Mouse (Mus musculus) kidney, embryonic 15.5 days (tissue): ENCODE results near the gene E330009J07Rik. TPM values are rescaled to one million over a fixed set of nuclear protein-coding genes. Genes with fewer than 3 reads are reported as not detected.
A peak's percentile ranks its signal among the peaks of the same experiment; 100 is the strongest.

Source experiments
- ATAC-seq: fragments of 200-750 bp; cut with Nextera tagmentation; replicated peaks from 2 replicates; pipeline ENCODE4 v1.8.0; 2017; ENCODE audit warnings: moderate TSS enrichment; ENCODE audit not compliant: low FRiP score
- H3K27ac ChIP-seq: fragments of 300-500 bp; sonication (generic); 2 replicates; pipeline ENCODE4 v1.5.1; 2015; ENCODE audit warnings: mild to moderate bottlenecking, inconsistent platforms
- H3K27me3 ChIP-seq: fragments of 300-500 bp; sonication (generic); 2 replicates; pipeline ENCODE4 v1.6.1; 2015; ENCODE audit warnings: inconsistent platforms
- H3K36me3 ChIP-seq: fragments of 300-500 bp; sonication (generic); 2 replicates; pipeline ENCODE4 v1.6.1; 2015; ENCODE audit warnings: inconsistent platforms
- H3K4me1 ChIP-seq: fragments of 300-500 bp; sonication (generic); 2 replicates; pipeline ENCODE4 v1.6.1; 2015; ENCODE audit warnings: inconsistent platforms
- H3K4me2 ChIP-seq: fragments of 300-500 bp; sonication (generic); 2 replicates; pipeline ENCODE4 v1.6.1; 2015; ENCODE audit warnings: moderate library complexity, mild to moderate bottlenecking, inconsistent platforms
- H3K4me3 ChIP-seq: fragments of 300-500 bp; sonication (generic); replicated peaks from 2 replicates; pipeline ENCODE4 v1.5.1; 2015; ENCODE audit warnings: mild to moderate bottlenecking, inconsistent platforms
- H3K9ac ChIP-seq: fragments of 300-500 bp; sonication (generic); 2 replicates; pipeline ENCODE4 v1.6.1; 2015; ENCODE audit warnings: mild to moderate bottlenecking, inconsistent platforms
- H3K9me3 ChIP-seq: fragments of 300-500 bp; sonication (generic); replicated peaks from 2 replicates; pipeline ENCODE4 v1.6.1; 2016; ENCODE audit warnings: inconsistent platforms
- WGBS: fragments of 180-500 bp; shearing (Covaris S2); methylation state at CpG from one replicate; pipeline ENCODE4 v1.1.7; 2015; ENCODE audit warnings: mixed read lengths; 5-methylcytosine and 5-hydroxymethylcytosine counted together
- polyA plus RNA-seq: library from polyadenylated mRNA; unstranded; fragments of >200 nt; fragmentation: Nextera tagmentation; extraction: Ambion mirVana; gene quantifications from 2 replicates; pipeline ENCODE4 v1.2.1, GENCODE M21; 2015

Gene E330009J07Rik
- 10.7 and 14.8 TPM in 2 replicates for polyA plus RNA-seq

GRCm38 (mm10) chr6:40436047-40436483, at the start of gene E330009J07Rik:
Gene E330009J07Rik, minus strand, starts transcription at chr6:40436135.
- ATAC-seq: peak; percentile 95
- H3K9me3 ChIP-seq: no peaks in the 10 kb centered on the region
- peaks cover 22% of the 10 kb centered on the region for H3K4me1 ChIP-seq
- peak within 1 kb of the TSS; percentile 90 for H3K4me2 ChIP-seq
- no peaks in the 10 kb centered on the region for H3K36me3 ChIP-seq
- 1% methylated on average over 38 of the region's 38 CpGs for WGBS
- peaks cover 20% of the 10 kb centered on the region; the same call in 1 of the 2 replicates for H3K27me3 ChIP-seq
- peak within 1 kb of the TSS; percentile 88 for H3K4me3 ChIP-seq
- peak within 1 kb of the TSS; percentile 74 for H3K9ac ChIP-seq
- H3K27ac ChIP-seq: peak within 1 kb of the TSS; percentile 79

GRCm38 (mm10) chr6:40482318-40482717, 46.4 kb upstream of the E330009J07Rik start:
- H3K9me3 ChIP-seq: no peaks in the 10 kb centered on the region; the same call in 1 of the 2 replicates
- H3K4me3 ChIP-seq: no peak overlapping the region
- WGBS: 91% methylated on average over 5 of the region's 5 CpGs
- H3K4me2 ChIP-seq: no peak overlapping the region
- H3K36me3 ChIP-seq: peaks cover 65% of the 10 kb centered on the region
- H3K9ac ChIP-seq: no peak overlapping the region
- H3K27ac ChIP-seq: no peak overlapping the region
- ATAC-seq: no peak
- no peaks in the 10 kb centered on the region for H3K27me3 ChIP-seq
- H3K4me1 ChIP-seq: no peaks in the 10 kb centered on the region

GRCm38 (mm10) chr6:40479705-40480104, 43.8 kb upstream of the E330009J07Rik start:
- WGBS: 87% methylated on average over 1 of the region's 1 CpGs
- no peak for ATAC-seq
- Histone ChIP-seq H3K27ac (no peak overlapping the region), H3K9ac (no peak overlapping the region), H3K4me2 (no peak overlapping the region), H3K36me3 (peaks cover 78% of the 10 kb centered on the region), H3K4me3 (no peak overlapping the region), H3K27me3 (no peaks in the 10 kb centered on the region), H3K9me3 (no peaks in the 10 kb centered on the region), H3K4me1 (no peaks in the 10 kb centered on the region)

- Histone ChIP-seq H3K9me3 (no peaks in the 10 kb centered on the region), H3K4me2 (no peak overlapping the region), H3K27me3 (no peaks in the 10 kb centered on the region), H3K4me3 (no peak overlapping the region), H3K9ac (no peak overlapping the region), H3K27ac (no peak overlapping the region), H3K4me1 (peaks cover 9% of the 10 kb centered on the region), H3K36me3 (peaks cover 64% of the 10 kb centered on the region)
- ATAC-seq: no peak
- WGBS: 78% methylated on average over 4 of the region's 4 CpGs
These were observed 40.2 kb upstream of the E330009J07Rik start for GRCm38 (mm10) chr6:40476132-40476531.

GRCm38 (mm10) chr6:40471720-40472010, 35.7 kb upstream of the E330009J07Rik start:
- Histone ChIP-seq H3K4me2 (peak overlapping the region; percentile 68), H3K36me3 (peaks cover 34% of the 10 kb centered on the region), H3K9ac (peak overlapping the region; percentile 91), H3K9me3 (no peaks in the 10 kb centered on the region), H3K4me1 (peaks cover 11% of the 10 kb centered on the region), H3K27me3 (0 out of 2 replicates have a peak, but pooled peaks cover 3% of the 10 kb centered on the region), H3K4me3 (peak overlapping the region; percentile 83), H3K27ac (peak overlapping the region; percentile 98)
- WGBS: 0% methylated on average over 7 of the region's 7 CpGs
- no peak for ATAC-seq

GRCm38 (mm10) chr6:40470916-40471719, 35.2 kb upstream of the E330009J07Rik start, which contains the start of gene Ssbp1:
Gene Ssbp1, plus strand, starts transcription at chr6:40471352.
- peaks cover 11% of the 10 kb centered on the region for H3K4me1 ChIP-seq
- peak; percentile 98 for ATAC-seq
- peak within 1 kb of the TSS; percentile 91 for H3K9ac ChIP-seq
- peaks cover 3% of the 10 kb centered on the region; the same call in 1 of the 2 replicates for H3K27me3 ChIP-seq
- no peaks in the 10 kb centered on the region for H3K9me3 ChIP-seq
- peaks cover 29% of the 10 kb centered on the region for H3K36me3 ChIP-seq
- H3K4me2 ChIP-seq: peak within 1 kb of the TSS; percentile 68
- peak within 1 kb of the TSS; percentile 98 for H3K27ac ChIP-seq
- 1% methylated on average over 54 of the region's 54 CpGs for WGBS
- peak within 1 kb of the TSS; percentile 83 for H3K4me3 ChIP-seq

- 55% methylated on average over 6 of the region's 6 CpGs for WGBS
- H3K27me3 ChIP-seq: peaks cover 7% of the 10 kb centered on the region; the same call in 1 of the 2 replicates
- no peak for ATAC-seq
These were observed 29.8 kb upstream of the E330009J07Rik start for GRCm38 (mm10) chr6:40465710-40466109.

GRCm38 (mm10) chr6:40454436-40455041, 18.6 kb upstream of the E330009J07Rik start:
- no peaks in the 10 kb centered on the region for H3K9me3 ChIP-seq
- H3K9ac ChIP-seq: no peak overlapping the region
- no peaks in the 10 kb centered on the region for H3K36me3 ChIP-seq
- H3K4me3 ChIP-seq: no peak overlapping the region
- no peak overlapping the region for H3K4me2 ChIP-seq
- no peak for ATAC-seq
- H3K27ac ChIP-seq: no peak overlapping the region
- peaks cover under 1% of the 10 kb centered on the region; the same call in 1 of the 2 replicates for H3K27me3 ChIP-seq
- H3K4me1 ChIP-seq: no peaks in the 10 kb centered on the region
- 24% methylated on average over 7 of the region's 7 CpGs for WGBS

More at GRCm38 (mm10) chr6:40465710-40466109, 29.8 kb upstream of the E330009J07Rik start:
- Histone ChIP-seq H3K9ac (no peak overlapping the region), H3K4me2 (no peak overlapping the region), H3K4me3 (no peak overlapping the region), H3K4me1 (0 out of 2 replicates have a peak, but pooled peaks cover 2% of the 10 kb centered on the region), H3K36me3 (no peaks in the 10 kb centered on the region), H3K27ac (no peak overlapping the region), H3K9me3 (no peaks in the 10 kb centered on the region)

- Histone ChIP-seq H3K9me3 (no peaks in the 10 kb centered on the region), H3K27me3 (peaks cover 14% of the 10 kb centered on the region; the same call in 1 of the 2 replicates), H3K27ac (no peak overlapping the region), H3K4me3 (no peak overlapping the region), H3K36me3 (no peaks in the 10 kb centered on the region), H3K4me1 (no peaks in the 10 kb centered on the region), H3K9ac (no peak overlapping the region), H3K4me2 (no peak overlapping the region)
- no peak for ATAC-seq
These were observed 12.7 kb upstream of the E330009J07Rik start for GRCm38 (mm10) chr6:40448626-40449025.

- ATAC-seq: no peak
- peaks cover 32% of the 10 kb centered on the region for H3K27me3 ChIP-seq
These were observed 7.5 kb upstream of the E330009J07Rik start for GRCm38 (mm10) chr6:40443281-40443928.

GRCm38 (mm10) chr6:40441755-40442154, 5.8 kb upstream of the E330009J07Rik start:
- Histone ChIP-seq H3K27me3 (peaks cover 39% of the 10 kb centered on the region), H3K4me2 (no peak overlapping the region), H3K4me3 (no peak overlapping the region), H3K9ac (no peak overlapping the region), H3K27ac (no peak overlapping the region), H3K36me3 (no peaks in the 10 kb centered on the region), H3K4me1 (0 out of 2 replicates have a peak, but pooled peaks cover 4% of the 10 kb centered on the region), H3K9me3 (no peaks in the 10 kb centered on the region)
- WGBS: 43% methylated on average over 3 of the region's 3 CpGs
- ATAC-seq: no peak

More at GRCm38 (mm10) chr6:40443281-40443928, 7.5 kb upstream of the E330009J07Rik start:
- Histone ChIP-seq H3K27ac (no peak overlapping the region), H3K9ac (no peak overlapping the region), H3K4me1 (0 out of 2 replicates have a peak, but pooled peaks cover 4% of the 10 kb centered on the region), H3K9me3 (no peaks in the 10 kb centered on the region), H3K4me3 (no peak overlapping the region), H3K4me2 (no peak overlapping the region), H3K36me3 (no peaks in the 10 kb centered on the region)
- 25% methylated on average over 10 of the region's 10 CpGs for WGBS
